Mouse (Mus musculus): Measurements from ENCODE around the gene Gm15319.
"Not testable (repeated sequence)": the region's sequence is repeated elsewhere in the genome, so short reads cannot be mapped to it uniquely, and the experiment has no call there.

Gm15319 gene

DNA sequence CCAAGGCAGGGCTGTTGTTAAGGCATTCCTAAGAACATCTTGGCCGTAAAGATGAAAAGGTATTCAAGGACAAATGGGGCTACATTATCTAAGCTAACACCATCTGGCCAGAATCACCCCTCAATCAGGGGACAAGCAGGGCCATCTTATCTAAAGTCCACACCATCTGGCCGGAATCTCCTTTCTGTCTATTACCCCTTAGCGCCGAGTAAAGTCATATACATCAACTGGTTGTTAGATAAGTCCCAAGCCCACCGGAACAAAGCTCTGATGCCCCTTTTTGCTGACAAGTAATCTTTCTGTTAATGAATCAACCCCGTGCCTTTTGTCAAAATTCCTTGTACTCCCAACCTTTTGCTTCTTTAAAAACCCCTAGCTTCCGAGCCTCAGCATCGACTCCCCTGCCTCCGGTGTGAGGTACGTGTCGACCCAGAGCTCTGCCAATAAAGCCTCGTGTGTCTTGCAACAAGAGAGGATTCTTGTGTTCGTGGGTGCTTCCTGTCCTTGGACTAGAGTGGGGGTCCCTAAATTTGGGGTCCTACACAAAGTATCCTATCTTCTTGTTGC, 65.0 kb downstream of the Gm15319 start:
- peak; percentile 33 to 57 for DNase-seq (ENCODE audit: low spot score in 2 of 2)

DNA sequence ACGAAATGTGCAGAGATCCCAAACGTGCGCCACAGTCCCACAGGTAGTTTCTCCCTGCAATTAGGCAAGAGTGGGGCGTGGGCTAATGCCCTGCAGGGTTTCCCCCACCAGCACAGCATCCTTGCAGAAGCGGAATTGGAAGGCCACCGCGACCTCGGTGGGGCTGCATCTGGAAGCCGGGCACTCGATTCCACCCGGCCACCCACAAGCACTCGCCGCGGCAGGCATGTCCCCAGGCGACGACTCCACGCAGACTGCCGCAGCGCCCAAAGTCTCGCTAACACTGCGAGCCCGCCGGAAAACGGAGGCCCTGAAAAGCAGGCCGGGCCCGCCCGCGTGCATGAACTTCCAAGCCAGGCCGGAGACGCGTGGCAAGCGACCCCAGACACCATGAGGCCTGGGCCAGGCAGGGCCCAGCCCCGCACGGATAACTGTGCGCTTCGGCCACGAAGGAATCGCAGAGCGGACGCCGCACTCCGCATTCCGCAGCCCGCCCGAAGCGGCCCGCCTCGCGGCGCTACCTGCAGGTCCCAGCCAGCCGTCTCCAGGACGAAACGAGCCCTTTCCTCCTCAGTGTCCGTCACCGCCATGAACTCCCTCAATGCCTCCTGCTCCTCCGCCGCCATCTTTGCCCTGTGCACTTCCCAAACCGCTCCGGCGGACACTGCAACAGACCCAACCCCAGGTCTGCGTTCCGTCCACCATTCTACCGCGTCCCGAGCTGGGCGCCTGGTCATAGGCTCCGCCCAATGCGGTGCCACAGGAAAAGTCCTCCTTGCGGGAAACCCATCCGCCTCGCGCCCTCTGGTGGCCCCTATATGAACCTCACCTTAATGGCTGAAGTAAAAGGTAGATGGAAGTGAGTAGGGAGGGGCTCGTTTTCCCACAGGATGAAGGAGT, 66.0 kb downstream of the Gm15319 start:
- peak; percentile 52 to 66 for DNase-seq (ENCODE audit: low spot score in 2 of 2)

DNA sequence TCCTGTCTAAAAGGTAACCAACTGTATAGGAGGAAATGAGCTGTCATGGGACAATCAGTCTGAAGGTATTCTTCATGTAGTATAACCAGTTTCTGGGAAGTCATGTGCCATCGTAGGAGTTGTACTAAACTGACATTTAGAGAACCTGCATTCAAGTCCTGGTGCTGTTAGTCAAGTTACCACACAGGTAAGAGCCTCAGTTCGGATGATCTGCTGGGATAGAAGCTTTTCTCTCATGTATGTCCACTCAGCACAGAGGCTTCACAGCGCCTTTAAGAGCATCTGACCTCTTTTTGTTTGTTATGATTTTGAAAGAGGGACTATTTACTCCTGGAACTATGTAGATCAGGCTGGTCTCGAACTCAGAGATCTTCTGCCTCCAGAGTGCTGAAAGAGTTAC, 67.1 kb downstream of the Gm15319 start:
- not testable (repeated sequence) for DNase-seq (ENCODE audit: low spot score in 2 of 2)

DNA sequence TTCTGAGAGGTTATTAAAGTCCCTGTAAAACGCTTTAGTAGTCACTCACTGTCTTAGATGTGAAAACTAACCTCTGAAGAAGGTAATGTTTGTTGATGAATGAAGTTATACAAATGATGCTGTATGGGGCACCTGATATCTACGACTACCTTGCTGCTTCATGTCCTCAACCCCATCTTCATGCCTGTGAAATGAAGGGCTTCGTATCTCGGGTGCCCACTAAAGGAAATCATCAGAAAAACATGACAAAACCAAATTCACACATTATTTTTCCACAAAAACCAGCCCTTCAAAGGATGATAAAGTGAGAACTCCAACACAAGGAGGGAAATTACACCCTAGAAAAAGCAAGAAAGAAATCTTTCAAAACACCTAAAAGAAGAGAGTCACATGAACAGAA, 68.2 kb downstream of the Gm15319 start:
- DNase-seq (ENCODE audit: low spot score in 2 of 2), result peak in 1 of 2 experiments; percentile 4

DNA sequence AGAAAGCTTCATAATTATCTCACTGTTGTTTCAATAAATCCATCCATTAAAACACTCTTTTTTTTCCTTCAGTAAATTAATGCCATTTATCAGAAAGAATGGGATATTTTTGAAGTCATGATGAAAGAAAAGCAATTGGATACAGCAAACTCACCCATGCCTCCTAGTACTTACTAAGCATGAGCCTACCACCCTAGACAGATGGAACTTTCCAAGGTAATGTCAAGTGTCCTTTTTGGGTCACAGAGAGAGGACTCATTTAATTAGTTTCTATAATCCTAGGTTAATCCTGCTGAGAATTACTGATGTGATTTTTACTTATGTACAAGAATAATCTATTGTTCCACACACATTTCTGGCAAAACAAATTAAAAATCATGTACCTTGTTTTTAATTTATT, 69.0 kb downstream of the Gm15319 start:
- not testable (repeated sequence) for DNase-seq (ENCODE audit: low spot score in 2 of 2)

DNA sequence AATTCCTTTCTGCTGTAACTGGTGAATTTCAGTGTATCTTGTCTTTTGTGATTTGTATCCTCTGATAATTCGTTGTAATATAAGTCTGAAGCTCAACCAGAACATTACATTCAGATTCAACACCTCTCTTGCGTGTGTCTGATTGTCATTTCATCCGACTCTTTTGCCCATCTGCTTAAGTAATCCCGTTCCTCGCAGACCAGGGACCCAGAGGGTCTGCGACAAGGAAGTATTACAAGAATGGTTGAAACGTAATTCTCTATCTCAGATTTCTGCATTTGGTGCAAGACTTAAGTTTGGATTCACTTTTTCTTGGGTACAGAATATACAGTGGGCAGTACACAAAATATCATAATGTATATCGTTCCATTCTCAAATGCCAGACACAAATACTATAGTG, 73.0 kb downstream of the Gm15319 start:
- DNase-seq (ENCODE audit: low spot score in 2 of 2), result not testable (repeated sequence)

DNA sequence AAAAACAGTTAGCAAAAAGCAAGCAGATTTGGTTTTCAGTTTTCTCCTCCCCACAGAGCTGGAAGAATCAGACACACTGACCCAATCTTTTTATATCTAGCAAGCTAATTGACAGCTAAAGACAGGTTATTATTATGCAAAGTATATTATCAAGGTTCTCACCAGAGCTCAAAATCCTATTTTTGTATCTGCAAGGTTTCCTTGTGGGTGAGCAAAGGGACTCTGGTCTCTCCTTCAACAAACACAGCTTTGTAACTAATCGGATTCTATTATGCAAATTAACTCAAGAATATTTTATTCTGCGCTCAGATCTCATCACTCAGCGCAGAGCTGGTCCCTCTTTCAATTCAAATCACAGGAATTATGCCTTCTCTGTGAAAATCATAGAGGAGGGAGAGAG, 74.1 kb downstream of the Gm15319 start:
- DNase-seq (ENCODE audit: low spot score in 2 of 2), result peak in 1 of 2 experiments; percentile 16

DNA sequence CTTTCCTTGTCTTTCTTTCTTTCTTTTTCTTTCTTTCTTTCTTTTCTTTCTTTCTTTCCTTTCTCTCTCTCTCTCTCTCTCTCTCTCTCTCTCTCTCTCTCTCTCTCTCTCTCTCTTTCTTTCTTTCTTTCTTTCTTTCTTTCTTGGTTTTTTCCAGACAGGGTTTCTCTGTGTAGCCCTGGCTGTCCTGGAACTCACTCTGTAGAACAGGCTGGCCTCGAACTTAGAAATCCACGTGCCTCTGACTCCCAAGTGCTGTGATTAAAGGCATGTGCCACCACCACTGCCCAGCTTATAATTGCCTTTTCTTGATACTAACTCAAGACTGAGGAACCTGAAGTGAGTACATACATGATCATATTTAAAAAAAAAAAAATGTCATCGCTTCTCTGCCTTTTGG, 75.3 kb downstream of the Gm15319 start:
- not testable (repeated sequence) for DNase-seq (ENCODE audit: low spot score in 2 of 2)
